Mouse (Mus musculus): ENCODE results near the gene Pkd1l2. TPM values are rescaled to one million over a fixed set of nuclear protein-coding genes. Genes with fewer than 3 reads are reported as not detected.
A peak's percentile ranks its signal among the peaks of the same experiment; 100 is the strongest.

Pkd1l2 gene
- total RNA-seq (2021), result under 1 TPM; 0.07 TPM

DNA sequence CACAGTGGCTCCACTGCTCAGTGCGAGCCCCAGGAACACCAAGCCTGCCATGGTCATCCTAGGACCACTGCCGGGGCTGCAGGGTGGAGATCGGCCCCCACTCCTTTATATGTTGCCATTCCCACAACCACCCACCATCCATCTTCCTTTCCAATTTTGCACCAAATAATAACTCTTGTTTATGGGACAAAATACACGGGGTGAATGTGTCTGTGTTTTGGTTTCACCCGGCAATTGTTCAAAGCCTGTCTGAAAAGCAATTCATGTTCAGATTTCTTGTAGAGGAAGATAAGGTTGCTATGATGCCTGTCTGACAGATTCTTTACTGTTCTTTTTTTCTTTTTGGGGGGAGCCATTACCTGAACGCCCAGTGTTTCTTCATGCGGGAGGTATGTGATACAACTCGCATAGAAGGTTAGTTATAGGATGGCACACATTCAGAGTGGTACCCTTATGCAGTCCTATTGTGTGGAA is at the start of gene Pkd1l2:
Pkd1l2 (minus strand) TSS at position 51 of the 474 bp plus-strand sequence.
- intact Hi-C loops (cut with DNase I), result no loop called here
- no peak for DNase-seq (ENCODE audit: low spot score in 2 of 2)

DNA sequence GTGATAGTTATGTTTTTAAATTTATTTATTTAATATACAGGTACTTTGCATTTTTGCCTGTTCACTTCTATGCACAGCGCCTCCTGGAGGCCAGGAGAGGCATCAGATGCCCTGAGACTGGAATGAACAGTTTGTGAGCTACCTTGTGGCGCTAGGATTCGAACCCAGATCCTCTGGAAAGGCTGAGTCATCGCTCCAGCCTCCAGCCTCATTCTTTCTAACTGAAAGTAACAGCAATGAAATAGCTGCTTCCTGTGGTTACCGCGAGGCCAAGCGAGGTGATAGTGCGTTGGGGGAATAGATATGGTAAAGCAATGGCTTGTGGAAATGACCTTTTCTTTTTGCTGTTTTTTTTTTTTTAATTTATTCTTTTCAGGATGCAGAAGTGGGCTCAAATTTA is 44.8 kb upstream of the Pkd1l2 start:
- DNase-seq (ENCODE audit: low spot score in 2 of 2), result no peak
- intact Hi-C loops (cut with DNase I), result no loop called here

DNA sequence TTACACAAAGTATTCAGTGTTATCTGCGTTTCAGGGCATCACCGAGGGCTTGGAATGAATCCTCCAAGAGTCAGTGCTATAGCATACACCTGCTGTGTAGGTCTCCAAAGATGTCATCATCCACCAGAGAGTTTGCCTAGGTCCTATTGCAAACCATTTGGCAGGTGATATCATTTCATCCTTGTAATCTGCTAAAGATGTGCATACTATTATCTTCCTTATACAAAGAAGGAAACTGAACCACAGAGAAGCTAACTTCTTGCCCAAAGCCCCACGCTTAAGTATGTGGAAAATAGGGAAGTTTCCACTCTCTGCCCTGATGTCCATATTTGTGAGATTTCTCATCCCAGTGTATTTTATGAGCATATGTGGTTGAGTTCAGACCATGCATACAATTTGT is 44.2 kb upstream of the Pkd1l2 start:
- DNase-seq (ENCODE audit: low spot score in 2 of 2), result no peak
- intact Hi-C loops (cut with DNase I), result no loop called here

DNA sequence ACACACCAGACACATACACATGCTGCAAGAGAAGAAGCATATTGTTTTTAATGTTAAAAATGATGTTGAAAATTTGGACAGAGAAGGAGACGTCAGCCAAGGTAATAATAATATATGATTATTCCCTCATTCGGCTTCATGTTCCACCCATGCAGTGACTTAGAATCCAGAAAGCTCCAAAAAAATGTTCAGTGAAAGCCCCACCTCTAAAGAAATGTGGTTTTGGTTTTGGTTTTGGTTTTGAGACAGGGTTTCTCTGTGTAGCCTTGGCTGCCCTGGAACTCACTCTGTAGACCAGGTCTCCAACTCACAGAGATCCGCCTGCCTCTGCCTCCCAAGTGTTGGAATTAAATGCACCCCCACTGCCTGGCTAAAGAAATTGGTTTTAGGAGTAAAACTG is 43.6 kb upstream of the Pkd1l2 start:
- DNase-seq (ENCODE audit: low spot score in 2 of 2), result no peak
- intact Hi-C loops (cut with DNase I), result no loop called here

DNA sequence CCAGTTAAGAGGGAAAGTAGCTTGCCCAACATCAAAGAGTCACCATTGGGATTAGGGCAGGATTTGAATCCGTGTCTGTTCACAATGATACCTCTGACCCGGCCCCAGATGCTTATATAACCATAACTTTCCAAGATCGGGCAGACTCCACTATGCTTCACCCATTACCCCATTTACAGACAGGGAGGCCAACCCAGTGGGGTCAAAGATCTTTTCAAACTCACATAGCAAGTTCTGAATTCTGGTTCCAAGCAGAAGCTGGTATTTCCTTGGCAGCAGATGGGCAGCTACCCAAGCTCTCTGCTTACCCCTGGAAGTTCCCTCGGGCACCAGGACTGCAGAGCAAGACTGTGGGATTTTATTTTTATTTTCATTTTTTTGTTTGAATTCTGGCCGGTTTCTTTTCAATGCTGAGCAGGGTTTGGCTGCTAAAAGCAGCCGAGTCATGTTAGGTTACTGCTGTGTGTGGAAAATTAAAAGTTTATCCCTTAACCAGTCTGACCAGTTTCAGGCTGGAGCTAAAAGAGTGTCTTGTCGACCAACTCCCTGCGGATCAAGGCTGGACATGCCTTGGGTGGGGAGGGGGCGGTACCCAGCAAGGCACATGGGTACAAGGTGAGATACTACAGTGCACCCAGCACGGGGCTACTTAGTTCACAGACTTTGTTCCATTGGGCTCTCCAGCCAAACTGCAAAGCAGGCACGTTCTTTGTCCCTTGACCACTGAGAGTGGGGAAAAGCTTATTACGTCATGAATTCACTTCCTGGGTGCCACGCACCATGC is 41.8 kb upstream of the Pkd1l2 start:
- no peak for DNase-seq (ENCODE audit: low spot score in 2 of 2)
- intact Hi-C loops (cut with DNase I), result no loop called here

DNA sequence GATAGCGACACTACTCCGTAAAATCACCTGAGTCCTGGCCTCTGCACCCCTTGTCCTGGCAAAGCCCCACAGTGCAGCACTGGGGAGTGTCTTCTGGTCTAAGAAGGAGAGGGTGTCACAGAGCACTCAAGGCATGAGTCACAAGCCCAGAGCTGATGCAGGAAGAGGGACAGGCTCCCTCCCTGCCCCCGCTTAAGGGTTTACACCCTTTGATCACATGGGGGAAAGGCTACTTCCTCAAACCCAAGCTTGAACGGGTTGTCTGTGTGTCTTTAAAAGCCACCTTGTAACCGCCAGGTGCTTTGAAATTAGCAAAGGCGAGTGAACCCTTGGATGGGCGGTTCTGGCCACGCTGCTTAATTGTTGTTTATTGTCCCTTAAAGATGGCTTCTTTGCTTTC is 39.0 kb upstream of the Pkd1l2 start:
- DNase-seq (ENCODE audit: low spot score in 2 of 2), result no peak
- intact Hi-C loops (cut with DNase I), result no loop called here

DNA sequence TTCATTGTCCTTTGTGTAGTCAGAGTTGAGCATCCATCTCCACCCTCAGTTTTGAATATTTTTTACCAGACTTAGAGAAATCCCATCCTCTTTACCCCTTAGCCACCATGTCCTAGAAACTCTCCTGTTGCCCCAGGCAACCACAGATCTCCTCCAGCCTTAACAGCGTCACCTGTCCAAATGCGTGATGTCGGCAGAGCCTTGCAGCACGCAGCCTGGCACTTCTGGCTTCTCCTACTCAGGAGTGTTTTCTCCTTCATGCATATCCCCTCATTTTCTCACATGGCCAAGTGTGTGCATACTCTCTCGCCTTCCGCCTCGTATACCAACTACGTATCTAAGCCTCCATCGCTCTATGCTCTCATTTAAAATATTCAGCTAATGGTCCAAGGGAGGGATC is 36.2 kb upstream of the Pkd1l2 start:
- intact Hi-C loops (cut with DNase I), result no loop called here
- DNase-seq (ENCODE audit: low spot score in 2 of 2), result peak in 1 of 2 experiments; percentile 26

DNA sequence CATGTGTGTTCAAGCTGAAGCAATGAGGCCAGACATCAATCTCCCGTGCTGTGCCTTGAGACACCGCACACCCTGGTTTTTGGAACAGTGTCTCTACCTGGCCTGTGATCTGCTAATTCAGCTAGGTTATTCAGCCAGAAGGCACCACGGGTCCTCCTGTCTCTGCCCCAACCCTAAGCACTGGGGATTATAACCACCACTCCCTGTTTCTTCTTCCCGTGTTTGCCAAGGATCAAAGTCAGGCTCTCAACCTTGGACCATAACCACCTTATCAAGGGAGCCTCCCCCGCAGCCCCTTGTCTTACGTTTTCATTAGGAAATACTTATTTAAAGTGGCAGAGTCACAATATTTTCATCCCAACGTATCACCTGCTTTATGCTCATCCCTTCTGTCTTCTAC is 34.3 kb upstream of the Pkd1l2 start:
- intact Hi-C loops (cut with DNase I), result no loop called here
- DNase-seq (ENCODE audit: low spot score in 2 of 2), result no peak

DNA sequence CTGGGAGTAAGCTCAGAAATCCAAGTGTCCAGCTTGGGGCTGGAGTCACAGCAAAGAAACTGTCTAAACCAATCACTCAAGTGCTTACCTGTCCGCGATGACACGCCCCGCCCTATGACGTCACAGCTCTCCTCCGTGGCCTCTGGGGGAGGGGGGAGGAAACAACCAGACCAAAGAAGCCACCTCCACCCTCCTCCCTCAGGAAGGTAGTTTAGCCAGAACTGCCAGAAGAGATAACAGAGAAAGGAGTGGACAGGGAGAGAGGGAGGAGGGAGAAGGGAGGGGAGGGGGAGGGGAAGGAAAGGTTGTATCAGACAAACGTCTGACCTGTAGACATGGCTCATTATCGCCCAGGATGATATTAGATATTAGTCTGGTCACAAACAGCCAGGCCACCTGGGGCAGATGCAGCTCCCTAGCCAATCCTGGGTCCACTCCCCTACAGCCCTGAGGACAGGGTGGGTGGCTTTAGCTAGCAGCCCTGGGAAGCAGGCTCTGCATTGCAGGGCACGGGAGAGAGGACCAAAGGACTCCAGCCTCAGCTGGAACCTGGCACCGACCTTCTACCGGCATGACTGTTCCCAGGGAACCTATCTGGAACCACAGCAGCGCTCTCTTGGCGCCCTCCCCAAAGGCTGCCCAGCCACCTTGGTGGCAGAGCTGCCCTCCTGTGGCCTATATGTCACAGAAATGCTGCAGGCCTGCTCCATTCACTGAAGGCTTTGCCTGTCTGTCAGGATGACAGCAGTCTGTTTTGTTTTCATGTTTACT is 33.6 kb upstream of the Pkd1l2 start:
- intact Hi-C loops (cut with DNase I), result no loop called here
- no peak for DNase-seq (ENCODE audit: low spot score in 2 of 2)

DNA sequence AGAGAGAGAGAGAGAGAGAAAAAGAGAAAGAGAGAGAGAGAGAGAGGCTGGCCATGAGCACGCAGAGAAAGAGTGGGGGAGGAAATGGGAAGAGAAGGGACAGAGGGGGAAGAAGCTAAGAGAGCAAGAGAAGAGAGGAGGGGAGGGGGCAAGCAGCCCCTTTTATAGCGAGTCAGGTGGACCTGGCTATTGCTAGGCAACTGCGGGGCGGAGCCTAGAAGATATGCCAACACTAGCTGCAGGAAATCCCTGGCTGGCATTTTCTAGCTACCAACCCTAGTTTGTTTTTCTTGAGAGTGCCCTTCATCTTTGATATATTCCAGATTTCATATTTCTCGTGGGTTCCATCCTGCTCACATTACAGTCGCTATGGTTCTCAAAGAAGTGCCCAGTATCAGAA is 32.8 kb upstream of the Pkd1l2 start:
- DNase-seq (ENCODE audit: low spot score in 2 of 2), result no peak
- intact Hi-C loops (cut with DNase I), result no loop called here

DNA sequence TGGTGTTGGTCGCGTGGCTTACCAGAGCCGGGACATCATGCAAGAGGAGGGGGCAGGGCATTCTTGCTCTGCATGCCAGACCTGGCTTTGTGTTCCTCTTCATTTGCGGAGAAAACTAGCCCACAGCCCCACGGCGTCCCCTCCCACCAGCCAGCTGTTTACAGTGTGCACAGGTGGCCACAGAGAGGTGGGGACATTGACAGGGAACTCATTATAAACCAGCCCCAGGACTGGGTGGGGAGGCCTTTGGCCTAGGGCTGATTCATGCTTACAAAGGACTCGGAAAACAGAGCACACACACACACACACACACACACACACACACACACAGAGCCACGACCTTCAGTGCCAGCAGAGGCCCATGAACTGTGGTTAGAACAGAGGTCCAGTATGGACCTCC is 30.0 kb upstream of the Pkd1l2 start:
- intact Hi-C loops (cut with DNase I), result no loop called here
- no peak for DNase-seq (ENCODE audit: low spot score in 2 of 2)

DNA sequence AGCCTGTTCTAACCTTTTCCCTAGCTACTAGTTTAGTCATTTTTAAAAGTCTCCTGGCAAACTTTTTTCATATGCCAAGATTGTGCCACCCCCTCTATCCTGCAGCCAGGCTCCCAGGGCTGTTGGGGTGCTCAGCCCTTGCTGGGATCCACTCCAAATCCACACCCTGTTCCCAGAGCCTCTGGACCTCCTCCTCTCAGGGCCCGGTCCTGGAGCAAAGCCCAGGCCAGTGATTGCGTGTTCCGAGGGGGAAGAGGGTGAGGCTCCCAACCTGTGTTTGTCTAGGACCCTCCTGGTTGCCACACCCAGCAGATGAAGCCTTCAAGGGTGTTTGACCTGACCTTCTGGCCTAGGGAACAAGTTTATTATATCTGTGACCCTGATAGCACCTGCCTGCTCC is 29.4 kb upstream of the Pkd1l2 start:
- intact Hi-C loops (cut with DNase I), result no loop called here
- DNase-seq (ENCODE audit: low spot score in 2 of 2), result no peak

DNA sequence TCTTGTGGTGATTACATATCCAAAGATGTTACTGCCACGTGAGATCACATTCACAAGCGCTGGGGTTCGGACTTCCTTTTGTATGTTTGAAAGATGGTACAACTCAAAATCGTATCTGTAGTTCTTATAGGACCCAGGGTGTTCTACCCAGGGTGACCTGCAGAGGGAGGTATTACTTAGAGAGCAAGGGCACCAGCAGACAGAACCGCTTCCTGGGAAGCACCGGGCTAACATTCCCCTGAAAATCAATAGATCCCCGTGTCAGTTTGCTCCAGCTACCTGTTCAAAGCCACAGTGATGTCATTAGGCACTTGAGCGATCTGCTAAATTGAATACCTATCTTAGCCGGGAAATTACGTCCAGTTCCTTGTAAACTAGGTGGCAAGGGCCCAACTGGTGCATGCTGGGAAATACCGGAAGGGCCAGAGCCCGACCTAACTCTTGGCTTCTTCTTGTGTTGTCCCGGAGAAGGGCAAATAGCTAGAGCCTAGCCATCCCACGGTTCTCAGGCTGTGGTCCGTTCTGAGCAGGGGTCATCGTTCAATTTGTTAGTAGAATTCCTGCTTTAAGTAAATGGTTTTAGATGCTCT is 27.6 kb upstream of the Pkd1l2 start:
- DNase-seq (ENCODE audit: low spot score in 2 of 2), result no peak
- intact Hi-C loops (cut with DNase I), result loop anchor here (10.0 kb wide), 1 partner anchor 455 kb away; no protein-coding TSS in a partner anchor

DNA sequence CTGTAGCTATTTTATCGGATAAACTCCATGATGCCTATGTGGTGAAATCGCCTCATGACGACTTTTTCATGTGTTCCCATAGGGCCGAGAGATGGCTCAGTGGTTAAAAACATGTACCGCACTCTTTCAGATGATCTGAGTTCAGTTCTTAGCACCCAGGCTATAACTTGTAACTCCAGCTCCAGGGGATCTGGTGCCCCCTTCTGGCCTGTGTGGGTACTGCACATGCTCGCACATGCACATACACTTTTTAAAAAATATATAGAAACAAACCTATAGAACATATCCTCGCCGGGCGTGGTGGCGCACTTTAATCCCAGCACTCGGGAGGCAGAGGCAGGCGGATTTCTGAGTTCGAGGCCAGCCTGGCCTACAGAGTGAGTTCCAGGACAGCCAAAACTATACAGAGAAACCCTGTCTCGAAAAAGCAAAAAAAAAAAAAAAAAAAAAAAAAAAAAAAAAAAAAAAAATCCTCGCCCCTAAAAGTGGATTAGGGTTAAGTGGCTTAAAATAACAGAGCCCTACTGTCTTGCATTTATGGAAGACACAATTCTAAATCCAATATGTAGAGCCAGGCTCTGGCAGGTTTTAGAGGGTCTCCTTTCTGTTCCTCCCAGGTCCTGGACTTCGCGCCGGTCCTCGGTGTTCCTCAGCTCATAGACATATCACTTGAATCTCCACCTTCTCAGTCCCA is 26.9 kb upstream of the Pkd1l2 start:
- intact Hi-C loops (cut with DNase I), result loop anchor here (10.0 kb wide), 1 partner anchor 456 kb away; no protein-coding TSS in a partner anchor
- DNase-seq (ENCODE audit: low spot score in 2 of 2), result no peak

DNA sequence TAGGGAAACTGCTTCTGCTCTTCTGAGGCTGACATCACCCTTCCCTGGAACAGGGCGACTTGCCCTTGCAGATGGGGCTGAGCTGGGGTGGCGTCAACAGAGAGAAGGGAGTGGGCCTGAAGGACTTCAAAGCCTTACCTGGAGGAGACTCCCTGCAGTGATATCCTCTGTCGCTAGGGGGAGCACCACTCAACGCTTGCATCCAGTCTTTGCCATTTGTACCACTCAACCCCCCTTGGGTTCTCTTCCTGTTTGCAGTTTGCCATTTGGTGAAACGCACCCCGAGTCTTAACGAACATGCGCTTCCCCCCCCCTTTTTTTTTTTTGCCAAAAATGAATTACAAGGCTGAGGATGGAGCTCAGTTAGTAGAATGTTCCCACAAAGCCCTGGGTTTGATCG is 25.3 kb upstream of the Pkd1l2 start:
- DNase-seq (ENCODE audit: low spot score in 2 of 2), result peak; percentile 56 to 64
- intact Hi-C loops (cut with DNase I), result loop anchor here (2.0 to 10.0 kb wide), 2 partner anchors 369 to 457 kb away; no protein-coding TSS in a partner anchor

DNA sequence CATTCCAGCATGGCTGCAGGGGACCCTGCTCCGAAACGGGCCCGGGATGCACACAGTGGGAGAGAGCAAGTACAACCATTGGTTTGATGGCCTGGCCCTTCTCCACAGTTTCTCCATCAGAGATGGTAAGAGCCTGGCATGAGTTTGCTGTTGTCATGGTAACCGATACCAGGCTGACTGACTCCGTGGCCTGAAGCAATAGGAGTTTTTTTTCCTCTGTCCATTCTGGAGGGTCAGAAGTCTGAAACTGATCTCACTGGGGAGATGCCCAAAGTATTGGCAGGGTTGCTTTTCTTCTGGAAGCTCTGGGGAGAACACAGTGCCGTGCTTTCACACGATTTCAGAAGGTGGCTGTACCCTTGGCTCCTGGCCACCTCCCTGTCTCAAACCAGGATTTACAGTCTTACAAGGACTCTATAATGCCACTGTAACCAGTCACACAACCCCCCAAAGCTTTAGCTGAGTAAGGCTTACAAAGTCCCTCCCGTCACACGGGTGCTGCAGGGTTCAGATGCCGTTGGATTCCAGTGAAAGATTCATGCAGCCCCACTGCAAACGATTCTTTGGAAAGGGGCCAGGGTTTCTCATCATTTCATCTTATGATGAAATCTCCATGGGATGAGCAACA is 15.4 kb upstream of the Pkd1l2 start:
- intact Hi-C loops (cut with DNase I), result no loop called here
- DNase-seq (ENCODE audit: low spot score in 2 of 2), result no peak

DNA sequence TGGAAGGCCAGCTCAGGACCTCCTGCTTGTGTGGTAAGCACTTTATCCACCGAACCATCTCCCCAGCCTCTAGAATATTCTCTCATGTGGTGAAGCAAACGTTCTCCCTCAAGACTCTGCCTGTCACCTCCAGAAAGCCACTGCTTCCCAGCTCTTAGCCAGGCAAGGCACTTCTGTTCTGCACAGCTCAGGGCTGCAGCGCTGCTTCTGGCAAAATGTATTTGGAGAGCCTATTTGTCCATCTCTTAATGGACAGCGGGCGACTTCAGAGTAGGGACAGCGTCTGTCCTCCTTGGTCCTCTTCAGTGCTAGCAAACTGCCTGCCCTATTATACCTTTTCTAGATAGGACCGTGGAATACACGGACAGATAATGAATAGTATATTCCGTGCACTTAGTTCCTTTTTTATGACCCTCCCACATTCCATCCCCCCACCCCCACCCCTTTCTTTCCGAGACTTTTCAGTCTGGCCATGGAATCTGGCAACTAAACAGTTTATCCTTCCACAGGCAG is 14.9 kb upstream of the Pkd1l2 start:
- DNase-seq (ENCODE audit: low spot score in 2 of 2), result no peak
- intact Hi-C loops (cut with DNase I), result no loop called here

DNA sequence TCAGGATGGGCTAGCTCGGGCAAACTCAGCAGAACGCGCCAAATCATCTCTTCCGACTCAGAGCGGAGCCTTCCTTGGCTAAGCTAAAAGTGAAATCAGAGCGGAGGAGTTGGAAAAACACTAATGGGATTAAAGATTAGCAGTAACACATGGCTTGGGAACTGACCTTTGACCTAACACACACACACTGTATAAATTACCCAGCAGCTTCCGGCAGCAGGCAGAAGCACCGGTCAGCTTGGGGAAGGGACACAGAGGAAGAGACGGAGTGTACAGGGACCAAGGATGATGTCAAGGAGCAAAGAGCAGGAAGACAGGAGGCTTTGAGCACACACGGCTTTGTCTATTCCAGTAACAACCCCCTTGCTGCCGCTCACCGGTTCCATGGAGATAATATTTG is 13.4 kb upstream of the Pkd1l2 start, which contains the start of gene Bco1:
Bco1 (plus strand) TSS at position 208 of the 400 bp plus-strand sequence.
- intact Hi-C loops (cut with DNase I), result no loop called here
- DNase-seq (ENCODE audit: low spot score in 2 of 2), result no peak

DNA sequence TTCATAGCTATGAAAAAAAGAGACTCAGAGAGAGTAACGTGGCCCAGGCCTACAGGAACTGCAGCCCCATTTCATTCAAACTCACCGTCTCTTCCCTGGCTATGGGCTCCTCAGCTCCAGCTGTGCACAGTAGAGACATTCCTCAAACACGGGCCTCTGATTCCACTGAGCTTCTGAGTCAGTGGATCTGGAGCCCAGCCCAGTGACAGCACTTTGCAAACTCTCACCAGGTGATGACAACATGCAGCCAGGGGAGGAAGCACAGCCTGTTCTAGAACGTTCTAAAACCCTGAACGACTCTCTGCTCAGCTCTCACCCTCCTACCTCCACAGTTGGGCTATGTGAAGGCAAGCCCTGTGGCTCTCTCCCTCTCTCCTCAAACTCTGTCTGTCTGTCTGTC is 11.8 kb upstream of the Pkd1l2 start:
- intact Hi-C loops (cut with DNase I), result no loop called here
- peak; percentile 43 to 49 for DNase-seq (ENCODE audit: low spot score in 2 of 2)
